Mouse (Mus musculus): ENCODE data around the gene Pmepa1. TPM values are rescaled to one million over a fixed set of nuclear protein-coding genes. Genes with fewer than 3 reads are reported as not detected.
A peak's percentile ranks its signal among the peaks of the same experiment; 100 is the strongest.

Pmepa1 gene
- polyA plus RNA-seq, 1 experiment from 2014 or later: 3.3 TPM

- Histone ChIP-seq H3K36me3 (ENCODE audit: control insufficient read depth, insufficient read depth, low read length) (no peaks in the 10 kb centered on the region), H3K9me3 (ENCODE audit: control insufficient read depth, low read length) (no peaks in the 10 kb centered on the region; the same call in 1 of the 2 replicates), H3K4me1 (replicated peaks; ENCODE audit: control insufficient read depth, insufficient read depth, low read length) (no peaks in the 10 kb centered on the region), H3K4me3 (ENCODE audit: low read depth, low read length) (no peak overlapping the region), H3K27me3 (ENCODE audit: control insufficient read depth, insufficient read depth, low read length) (no peaks in the 10 kb centered on the region), H3K27ac (ENCODE audit: low read depth, low read length) (no peak overlapping the region), H3K9ac (ENCODE audit: low read length) (no peak overlapping the region), H3K4me2 (ENCODE audit: low read depth, low read length, severe bottlenecking) (no peak overlapping the region)
- DNase-seq (ENCODE audit: low spot score) (no peak), ATAC-seq (replicated peaks; ENCODE audit: low FRiP score) (no peak)
- 82% methylated on average over 4 of the region's 4 CpGs for WGBS
Observed at GRCm38 (mm10) chr2:173180026-173180425, 96.3 kb downstream of the Pmepa1 start.

GRCm38 (mm10) chr2:173179046-173179445 lies 97.3 kb downstream of the Pmepa1 start:
- Histone ChIP-seq H3K27ac (ENCODE audit: low read depth, low read length) (no peak overlapping the region), H3K9me3 (ENCODE audit: control insufficient read depth, low read length) (no peaks in the 10 kb centered on the region; the same call in 1 of the 2 replicates), H3K9ac (ENCODE audit: low read length) (no peak overlapping the region), H3K4me2 (ENCODE audit: low read depth, low read length, severe bottlenecking) (no peak overlapping the region), H3K27me3 (ENCODE audit: control insufficient read depth, insufficient read depth, low read length) (no peaks in the 10 kb centered on the region), H3K36me3 (ENCODE audit: control insufficient read depth, insufficient read depth, low read length) (no peaks in the 10 kb centered on the region), H3K4me1 (replicated peaks; ENCODE audit: control insufficient read depth, insufficient read depth, low read length) (0 out of 2 replicates have a peak, but pooled peaks cover 2% of the 10 kb centered on the region), H3K4me3 (ENCODE audit: low read depth, low read length) (no peak overlapping the region)
- 86% methylated on average over 7 of the region's 7 CpGs for WGBS
- ATAC-seq (replicated peaks; ENCODE audit: low FRiP score) (no peak), DNase-seq (ENCODE audit: low spot score) (no peak)

- Histone ChIP-seq H3K4me3 (ENCODE audit: low read depth, low read length) (no peak overlapping the region), H3K9ac (ENCODE audit: low read length) (no peak overlapping the region), H3K27ac (ENCODE audit: low read depth, low read length) (no peak overlapping the region), H3K9me3 (ENCODE audit: control insufficient read depth, low read length) (no peaks in the 10 kb centered on the region; the same call in 1 of the 2 replicates), H3K27me3 (ENCODE audit: control insufficient read depth, insufficient read depth, low read length) (no peaks in the 10 kb centered on the region), H3K4me2 (ENCODE audit: low read depth, low read length, severe bottlenecking) (no peak overlapping the region), H3K36me3 (ENCODE audit: control insufficient read depth, insufficient read depth, low read length) (no peaks in the 10 kb centered on the region), H3K4me1 (replicated peaks; ENCODE audit: control insufficient read depth, insufficient read depth, low read length) (peaks cover 5% of the 10 kb centered on the region)
- DNase-seq (ENCODE audit: low spot score) (no peak), ATAC-seq (replicated peaks; ENCODE audit: low FRiP score) (no peak)
- 92% methylated on average over 8 of the region's 8 CpGs for WGBS
Observed at GRCm38 (mm10) chr2:173177951-173178350, 98.4 kb downstream of the Pmepa1 start.

GRCm38 (mm10) chr2:173177481-173177880 lies 98.9 kb downstream of the Pmepa1 start:
- H3K4me3 ChIP-seq (ENCODE audit: low read depth, low read length): no peak overlapping the region
- H3K9ac ChIP-seq (ENCODE audit: low read length): no peak overlapping the region
- WGBS: 80% methylated on average over 5 of the region's 5 CpGs
- H3K4me2 ChIP-seq (ENCODE audit: low read depth, low read length, severe bottlenecking): no peak overlapping the region
- H3K36me3 ChIP-seq (ENCODE audit: control insufficient read depth, insufficient read depth, low read length): no peaks in the 10 kb centered on the region
- no peaks in the 10 kb centered on the region for H3K27me3 ChIP-seq (ENCODE audit: control insufficient read depth, insufficient read depth, low read length)
- no peak overlapping the region for H3K27ac ChIP-seq (ENCODE audit: low read depth, low read length)
- ATAC-seq (replicated peaks; ENCODE audit: low FRiP score): no peak
- peaks cover 7% of the 10 kb centered on the region for H3K4me1 ChIP-seq (replicated peaks; ENCODE audit: control insufficient read depth, insufficient read depth, low read length)
- no peak for DNase-seq (ENCODE audit: low spot score)
- H3K9me3 ChIP-seq (ENCODE audit: control insufficient read depth, low read length): no peaks in the 10 kb centered on the region; the same call in 1 of the 2 replicates

GRCm38 (mm10) chr2:173175703-173176102 lies 100.6 kb downstream of the Pmepa1 start:
- DNase-seq (ENCODE audit: low spot score): no peak
- no peaks in the 10 kb centered on the region; the same call in 1 of the 2 replicates for H3K27me3 ChIP-seq (ENCODE audit: control insufficient read depth, insufficient read depth, low read length)

GRCm38 (mm10) chr2:173174569-173174968 lies 101.8 kb downstream of the Pmepa1 start:
- DNase-seq (ENCODE audit: low spot score) (no peak), ATAC-seq (replicated peaks; ENCODE audit: low FRiP score) (no peak)
- peak overlapping the region; percentile 10 for H3K9ac ChIP-seq (ENCODE audit: low read length)

More at GRCm38 (mm10) chr2:173175703-173176102, 100.6 kb downstream of the Pmepa1 start:
- no peak for ATAC-seq (replicated peaks; ENCODE audit: low FRiP score)
- no peak overlapping the region for H3K27ac ChIP-seq (ENCODE audit: low read depth, low read length)
- no peak overlapping the region for H3K4me3 ChIP-seq (ENCODE audit: low read depth, low read length)
- H3K9ac ChIP-seq (ENCODE audit: low read length): no peak overlapping the region
- no peaks in the 10 kb centered on the region for H3K36me3 ChIP-seq (ENCODE audit: control insufficient read depth, insufficient read depth, low read length)
- 93% methylated on average over 5 of the region's 5 CpGs for WGBS
- H3K4me2 ChIP-seq (ENCODE audit: low read depth, low read length, severe bottlenecking): no peak overlapping the region
- H3K9me3 ChIP-seq (ENCODE audit: control insufficient read depth, low read length): no peaks in the 10 kb centered on the region; the same call in 1 of the 2 replicates
- peaks cover 9% of the 10 kb centered on the region for H3K4me1 ChIP-seq (replicated peaks; ENCODE audit: control insufficient read depth, insufficient read depth, low read length)

More at GRCm38 (mm10) chr2:173174569-173174968, 101.8 kb downstream of the Pmepa1 start:
- peaks cover 9% of the 10 kb centered on the region for H3K4me1 ChIP-seq (replicated peaks; ENCODE audit: control insufficient read depth, insufficient read depth, low read length)
- H3K27ac ChIP-seq (ENCODE audit: low read depth, low read length): peak overlapping the region; percentile 75
- no peaks in the 10 kb centered on the region; the same call in 1 of the 2 replicates for H3K9me3 ChIP-seq (ENCODE audit: control insufficient read depth, low read length)
- 63% methylated on average over 1 of the region's 1 CpGs for WGBS
- H3K4me2 ChIP-seq (ENCODE audit: low read depth, low read length, severe bottlenecking): peak overlapping the region; percentile 45
- H3K4me3 ChIP-seq (ENCODE audit: low read depth, low read length): 0 out of 2 replicates have a peak overlapping the region, but pooled peaks have one; percentile 19
- H3K27me3 ChIP-seq (ENCODE audit: control insufficient read depth, insufficient read depth, low read length): no peaks in the 10 kb centered on the region; the same call in 1 of the 2 replicates
- H3K36me3 ChIP-seq (ENCODE audit: control insufficient read depth, insufficient read depth, low read length): no peaks in the 10 kb centered on the region

Other genes starting within 250 kb of the Pmepa1 start
- gene Ctcfl, start 157.0 kb downstream of the Pmepa1 start, polyA plus RNA-seq (2014; fragmentation: Nextera tagmentation; extraction: Ambion mirVana): 0.08 TPM in 1 of 2 replicates, not detected in the other
- not detected in 2 replicates for gene Pck1, start 123.5 kb downstream of the Pmepa1 start, polyA plus RNA-seq (2014; fragmentation: Nextera tagmentation; extraction: Ambion mirVana)
- gene Zbp1, start 57.6 kb downstream of the Pmepa1 start, polyA plus RNA-seq (2014; fragmentation: Nextera tagmentation; extraction: Ambion mirVana): not detected in 2 replicates
- gene 1700021F07Rik, start 246.1 kb upstream of the Pmepa1 start, polyA plus RNA-seq (2014; fragmentation: Nextera tagmentation; extraction: Ambion mirVana): not detected in 2 replicates

Data from forebrain, embryonic 11.5 days (tissue).